Mouse (Mus musculus) hindbrain, embryonic 16.5 days (tissue): Measurements from ENCODE around the gene Vwa8. TPM values are rescaled to one million over a fixed set of nuclear protein-coding genes. Genes with fewer than 3 reads are reported as not detected.
A peak's percentile ranks its signal among the peaks of the same experiment; 100 is the strongest.

Experiments used
- ATAC-seq: fragments of 200-750 bp; cut with Nextera tagmentation; 2 replicates; pipeline ENCODE4 v1.8.0; 2017; ENCODE audit warnings: moderate TSS enrichment, moderate library complexity
- H3K27ac ChIP-seq: fragments of 300-500 bp; sonication (generic); 2 replicates; pipeline ENCODE4 v1.5.1; 2014; ENCODE audit warnings: low read depth, mild to moderate bottlenecking, control low read depth, low read length, moderate library complexity
- H3K27me3 ChIP-seq: fragments of 300-500 bp; sonication (generic); replicated peaks from 2 replicates; pipeline ENCODE4 v1.6.1; 2014; ENCODE audit warnings: low read length; ENCODE audit not compliant: control insufficient read depth, insufficient read depth
- H3K36me3 ChIP-seq: fragments of 300-500 bp; sonication (generic); 2 replicates; pipeline ENCODE4 v1.6.1; 2014; ENCODE audit warnings: mild to moderate bottlenecking, low read length, moderate library complexity, mixed read lengths; ENCODE audit not compliant: control insufficient read depth, insufficient read depth
- H3K4me1 ChIP-seq: fragments of 300-500 bp; sonication (generic); 2 replicates; pipeline ENCODE4 v1.6.1; 2014; ENCODE audit warnings: low read depth, low read length; ENCODE audit not compliant: control insufficient read depth, insufficient read depth
- H3K4me2 ChIP-seq: fragments of 300-500 bp; sonication (generic); 2 replicates; pipeline ENCODE4 v1.6.1; 2014; ENCODE audit warnings: mild to moderate bottlenecking, low read length, control low read depth, moderate library complexity
- H3K4me3 ChIP-seq: fragments of 300-500 bp; sonication (generic); 2 replicates; pipeline ENCODE4 v1.5.1; 2014; ENCODE audit warnings: mild to moderate bottlenecking, low read length, control low read depth, moderate library complexity
- H3K9ac ChIP-seq: fragments of 300-500 bp; sonication (generic); 2 replicates; pipeline ENCODE4 v1.6.1; 2014; ENCODE audit warnings: low read depth, mild to moderate bottlenecking, control low read depth, low read length, moderate library complexity
- H3K9me3 ChIP-seq: fragments of 300-500 bp; sonication (generic); 2 replicates; pipeline ENCODE4 v1.6.1; 2014; ENCODE audit warnings: mild to moderate bottlenecking, low read length, moderate library complexity; ENCODE audit not compliant: control insufficient read depth
- WGBS: fragments of 180-500 bp; shearing (Covaris S2); extraction: QIAGEN DNeasy Blood & Tissue Kit; methylation state at CpG from one replicate; pipeline ENCODE4 v1.1.7; 2014; 5-methylcytosine and 5-hydroxymethylcytosine counted together
- polyA plus RNA-seq: library from polyadenylated mRNA; unstranded; fragments of >200 nt; fragmentation: Nextera tagmentation; extraction: Ambion mirVana; gene quantifications from 2 replicates; pipeline ENCODE4 v1.2.1, GENCODE M21; 2015

Gene Vwa8
- polyA plus RNA-seq, 1 experiment from 2014 or later = 7.9 TPM

DNA sequence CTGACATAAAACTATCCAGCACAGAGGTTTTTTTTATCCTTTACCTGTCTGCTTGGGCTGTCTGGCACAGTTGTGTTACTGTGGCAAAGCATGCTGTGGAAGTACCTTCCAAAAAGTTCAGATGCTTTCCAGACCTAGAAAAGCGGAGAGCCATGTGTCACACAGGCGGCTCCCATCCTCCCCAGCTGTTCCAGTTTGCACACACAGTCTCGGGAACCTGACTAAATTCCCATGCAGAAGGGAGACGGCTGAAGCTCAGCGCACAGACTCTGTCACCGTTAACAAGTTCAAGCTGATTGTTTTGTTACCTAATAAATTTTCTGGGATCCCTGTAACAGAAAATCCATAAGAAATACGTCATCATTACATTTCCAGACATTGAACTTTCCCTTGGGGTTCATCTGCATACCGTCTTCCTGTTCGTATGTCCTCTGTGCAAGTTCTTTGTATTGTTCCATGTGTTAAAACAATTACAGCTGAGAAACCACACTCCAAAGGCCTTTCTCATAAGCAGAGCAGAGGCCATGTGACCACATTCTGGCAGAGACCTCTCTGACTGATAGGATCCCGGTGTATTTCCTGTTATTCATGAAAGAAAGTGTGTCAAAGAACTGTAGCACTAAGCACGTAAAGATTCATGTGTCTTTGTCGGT lies 331.4 kb downstream of the Vwa8 start:
- Histone ChIP-seq H3K27me3 (no peaks in the 10 kb centered on the region), H3K36me3 (no peaks in the 10 kb centered on the region), H3K4me2 (no peak overlapping the region), H3K27ac (no peak overlapping the region), H3K4me1 (no peaks in the 10 kb centered on the region; the same call in none of the 2 replicates), H3K9me3 (no peaks in the 10 kb centered on the region), H3K9ac (no peak overlapping the region), H3K4me3 (no peak overlapping the region)
- 53% methylated on average over 12 of the region's 12 CpGs for WGBS
- no peak for ATAC-seq

DNA sequence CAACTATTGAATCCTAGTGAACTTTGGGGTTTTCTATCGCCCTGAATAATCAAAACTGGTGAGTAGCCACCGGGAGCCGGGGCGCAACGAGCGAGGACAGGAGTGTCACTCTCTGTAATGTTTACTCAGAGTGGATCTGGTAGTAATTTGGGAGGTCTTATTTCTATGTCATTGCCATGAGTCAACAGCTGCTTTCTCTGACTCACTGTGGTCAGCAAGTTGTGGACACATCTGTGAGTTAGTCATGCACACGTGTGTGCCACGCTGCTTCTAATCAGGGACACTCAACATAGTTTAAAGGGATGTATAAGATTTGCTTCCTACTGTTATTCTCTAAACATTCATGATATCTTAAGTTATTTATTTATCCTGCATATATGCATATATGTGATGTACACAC lies 332.9 kb downstream of the Vwa8 start:
- H3K4me2 ChIP-seq = no peak overlapping the region
- H3K4me3 ChIP-seq = no peak overlapping the region
- H3K27ac ChIP-seq = no peak overlapping the region
- H3K36me3 ChIP-seq = no peaks in the 10 kb centered on the region
- no peaks in the 10 kb centered on the region for H3K9me3 ChIP-seq
- H3K9ac ChIP-seq = no peak overlapping the region
- no peaks in the 10 kb centered on the region for H3K27me3 ChIP-seq
- no peaks in the 10 kb centered on the region; the same call in none of the 2 replicates for H3K4me1 ChIP-seq
- ATAC-seq = no peak
- 94% methylated on average over 8 of the region's 8 CpGs for WGBS

DNA sequence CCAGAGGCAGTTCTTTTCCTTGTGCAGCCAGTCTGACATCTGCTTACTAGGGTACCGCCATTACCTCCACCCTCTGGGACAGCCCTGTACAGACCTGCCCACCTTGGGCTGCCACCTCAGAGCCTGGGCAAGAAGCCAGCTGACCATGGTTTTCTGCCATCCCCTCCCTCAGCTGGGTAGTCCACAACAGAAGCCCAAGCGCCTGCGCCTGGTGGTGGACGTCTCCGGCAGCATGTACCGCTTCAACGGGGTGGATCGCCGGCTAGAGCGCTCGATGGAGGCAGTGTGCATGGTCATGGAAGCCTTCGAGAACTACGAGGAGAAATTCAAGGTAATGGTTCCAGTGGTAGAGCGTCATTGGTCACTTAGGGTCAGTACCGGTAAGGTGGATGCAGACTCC lies 333.9 kb downstream of the Vwa8 start:
- ATAC-seq = no peak
- Histone ChIP-seq H3K9me3 (no peaks in the 10 kb centered on the region), H3K4me3 (no peak overlapping the region), H3K27me3 (no peaks in the 10 kb centered on the region), H3K36me3 (no peaks in the 10 kb centered on the region), H3K4me2 (no peak overlapping the region), H3K4me1 (no peaks in the 10 kb centered on the region; the same call in none of the 2 replicates), H3K9ac (peak overlapping the region; percentile 17), H3K27ac (no peak overlapping the region)
- 93% methylated on average over 15 of the region's 15 CpGs for WGBS

GRCm38 (mm10) chr14:79183261-79183660 lies 334.4 kb downstream of the Vwa8 start:
- no peaks in the 10 kb centered on the region for H3K36me3 ChIP-seq
- WGBS = 73% methylated on average over 7 of the region's 7 CpGs
- no peak overlapping the region for H3K4me2 ChIP-seq
- H3K27ac ChIP-seq = no peak overlapping the region
- no peak overlapping the region for H3K4me3 ChIP-seq
- H3K27me3 ChIP-seq = no peaks in the 10 kb centered on the region
- no peaks in the 10 kb centered on the region for H3K9me3 ChIP-seq
- H3K9ac ChIP-seq = no peak overlapping the region
- no peak for ATAC-seq
- no peaks in the 10 kb centered on the region; the same call in none of the 2 replicates for H3K4me1 ChIP-seq

- Histone ChIP-seq H3K4me1 (no peaks in the 10 kb centered on the region; the same call in none of the 2 replicates), H3K36me3 (no peaks in the 10 kb centered on the region), H3K27me3 (no peaks in the 10 kb centered on the region), H3K27ac (no peak overlapping the region), H3K4me3 (no peak overlapping the region), H3K9me3 (no peaks in the 10 kb centered on the region), H3K4me2 (no peak overlapping the region), H3K9ac (no peak overlapping the region)
- WGBS = 86% methylated on average over 10 of the region's 10 CpGs
- ATAC-seq = no peak
Observed at GRCm38 (mm10) chr14:79184071-79184470, 335.2 kb downstream of the Vwa8 start.

DNA sequence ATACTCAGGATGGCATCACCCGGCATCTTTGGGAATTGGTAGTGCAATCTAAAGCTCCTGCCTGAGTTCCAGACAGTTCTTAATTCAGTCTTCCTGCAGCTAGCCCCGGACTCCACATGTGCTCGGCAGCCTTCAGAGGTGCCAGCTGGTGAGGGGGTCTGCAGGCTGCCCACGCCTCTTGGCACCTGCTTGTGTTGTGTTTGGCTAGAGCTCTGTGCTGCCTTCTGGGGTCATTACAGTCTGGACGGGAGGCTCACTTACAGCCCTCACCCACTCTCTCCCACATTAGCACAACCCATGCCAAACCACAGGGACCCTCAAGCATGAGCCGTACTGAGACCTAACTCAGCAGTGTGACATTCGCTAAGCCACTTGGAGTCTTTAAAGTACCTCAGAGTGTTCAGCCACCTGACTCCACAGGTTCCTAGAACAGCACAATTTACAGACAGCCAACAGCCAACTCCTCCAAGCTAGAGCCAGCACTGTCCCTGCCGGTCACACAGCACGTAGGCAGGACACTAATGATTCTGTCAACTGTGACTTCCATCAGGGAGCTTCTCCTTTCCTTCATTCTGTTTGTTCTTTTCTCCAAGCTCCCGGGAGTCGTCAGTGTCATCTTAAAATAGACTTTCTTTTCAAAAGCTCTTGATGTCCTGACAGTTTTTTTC lies 336.3 kb downstream of the Vwa8 start:
- Histone ChIP-seq H3K36me3 (no peaks in the 10 kb centered on the region), H3K9ac (no peak overlapping the region), H3K9me3 (no peaks in the 10 kb centered on the region), H3K4me3 (no peak overlapping the region), H3K27ac (no peak overlapping the region), H3K27me3 (no peaks in the 10 kb centered on the region), H3K4me2 (no peak overlapping the region), H3K4me1 (no peaks in the 10 kb centered on the region; the same call in none of the 2 replicates)
- peak; percentile 81 for ATAC-seq
- WGBS = 46% methylated on average over 11 of the region's 11 CpGs

DNA sequence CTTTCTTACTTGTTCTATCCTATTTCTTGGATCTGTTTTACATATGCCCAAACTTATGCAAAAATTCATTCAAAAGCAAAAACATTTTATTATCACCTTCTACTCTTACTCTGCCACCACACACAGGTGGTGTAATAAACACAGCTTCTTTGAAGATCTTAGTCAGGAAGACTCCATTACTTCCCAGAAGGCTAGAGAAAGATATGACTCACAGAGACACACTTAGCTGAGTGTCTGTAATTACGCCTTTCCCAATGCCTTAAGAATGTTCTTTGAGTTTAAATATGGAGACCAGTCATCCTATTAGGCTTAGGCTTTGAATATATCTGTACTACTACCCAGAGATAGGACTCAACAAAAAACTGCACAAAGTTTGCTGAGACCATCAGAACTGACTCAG lies 338.1 kb downstream of the Vwa8 start:
- Histone ChIP-seq H3K36me3 (no peaks in the 10 kb centered on the region), H3K27ac (no peak overlapping the region), H3K27me3 (no peaks in the 10 kb centered on the region), H3K4me1 (no peaks in the 10 kb centered on the region; the same call in none of the 2 replicates), H3K9me3 (no peaks in the 10 kb centered on the region), H3K4me3 (no peak overlapping the region), H3K9ac (no peak overlapping the region), H3K4me2 (no peak overlapping the region)
- ATAC-seq = no peak
- WGBS = 98% methylated on average over 1 of the region's 1 CpGs

DNA sequence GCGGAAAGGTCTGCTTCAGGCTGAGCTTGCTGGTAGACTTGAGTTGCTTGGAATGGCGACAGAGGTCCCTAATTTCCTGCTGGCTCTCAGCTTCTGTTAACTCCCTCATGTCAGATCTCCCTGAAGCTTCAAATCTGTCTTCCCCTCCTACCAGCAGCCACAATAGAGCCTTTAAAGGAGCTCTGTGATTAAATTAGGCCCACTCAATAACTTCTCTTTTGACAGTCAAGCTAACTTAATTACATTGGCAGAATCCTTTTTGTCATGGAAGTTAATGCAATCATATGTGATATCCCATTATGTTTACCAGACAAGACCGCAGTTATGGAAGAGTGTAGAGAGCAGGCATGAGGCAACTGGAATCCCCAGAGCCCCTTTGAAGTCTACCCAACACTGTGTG lies 347.9 kb downstream of the Vwa8 start:
- ATAC-seq = no peak
- no peak overlapping the region for H3K9ac ChIP-seq
- no peak overlapping the region for H3K4me3 ChIP-seq
- WGBS = 54% methylated on average over 3 of the region's 3 CpGs
- H3K9me3 ChIP-seq = no peaks in the 10 kb centered on the region
- no peaks in the 10 kb centered on the region for H3K27me3 ChIP-seq
- H3K4me2 ChIP-seq = no peak overlapping the region
- no peaks in the 10 kb centered on the region for H3K36me3 ChIP-seq
- H3K4me1 ChIP-seq = peaks cover 8% of the 10 kb centered on the region
- H3K27ac ChIP-seq = no peak overlapping the region

DNA sequence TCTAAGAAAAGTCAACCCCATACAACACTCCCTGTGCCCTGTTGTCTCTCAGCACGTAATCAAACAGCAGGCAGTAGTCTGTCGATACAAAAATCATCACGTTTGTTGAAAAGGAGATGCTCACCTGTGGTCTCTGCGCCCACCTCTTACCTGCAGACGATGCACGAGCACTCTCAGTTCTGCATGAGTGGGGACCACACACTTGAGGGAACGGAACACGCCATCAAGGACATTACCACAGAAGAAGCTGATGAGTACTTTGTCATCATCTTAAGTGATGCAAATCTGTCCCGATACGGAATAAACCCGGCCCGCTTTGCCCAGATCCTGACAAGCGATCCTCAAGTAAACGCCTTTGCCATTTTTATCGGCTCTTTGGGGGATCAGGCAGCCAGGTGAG lies 349.2 kb downstream of the Vwa8 start:
- H3K27ac ChIP-seq = no peak overlapping the region
- H3K4me1 ChIP-seq = peaks cover 11% of the 10 kb centered on the region
- H3K4me2 ChIP-seq = no peak overlapping the region
- H3K9me3 ChIP-seq = no peaks in the 10 kb centered on the region
- 93% methylated on average over 15 of the region's 15 CpGs for WGBS
- H3K27me3 ChIP-seq = no peaks in the 10 kb centered on the region
- no peaks in the 10 kb centered on the region for H3K36me3 ChIP-seq
- no peak overlapping the region for H3K9ac ChIP-seq
- H3K4me3 ChIP-seq = no peak overlapping the region
- ATAC-seq = no peak
